Mouse (Mus musculus): ENCODE data around the gene Sod2.
A peak's percentile ranks its signal among the peaks of the same experiment; 100 is the strongest.
"Not testable (repeated sequence)": the region's sequence is repeated elsewhere in the genome, so short reads cannot be mapped to it uniquely, and the experiment has no call there.

Gene Sod2

DNA sequence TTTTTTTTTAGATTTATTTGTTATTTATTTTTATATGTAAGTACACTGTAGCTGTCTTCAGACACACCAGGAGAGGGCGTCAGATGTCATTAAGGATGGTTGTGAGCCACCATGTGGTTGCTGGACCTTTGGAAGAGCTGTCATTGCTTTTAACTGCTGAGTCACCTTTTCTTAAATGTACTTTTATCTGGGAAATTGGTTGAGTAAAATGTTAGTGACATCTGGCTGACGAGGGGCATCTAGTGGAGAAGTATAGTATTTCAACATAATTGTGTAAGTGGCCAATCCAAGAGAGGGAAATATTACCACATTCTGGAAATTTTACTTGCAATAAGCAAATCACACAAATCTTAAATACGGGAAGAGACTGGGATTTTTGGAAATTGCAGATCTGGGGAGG lies 3.2 kb downstream of the Sod2 start:
- DNase-seq (ENCODE audit: low spot score in 2 of 2) = peak in 1 of 2 experiments; percentile 18

DNA sequence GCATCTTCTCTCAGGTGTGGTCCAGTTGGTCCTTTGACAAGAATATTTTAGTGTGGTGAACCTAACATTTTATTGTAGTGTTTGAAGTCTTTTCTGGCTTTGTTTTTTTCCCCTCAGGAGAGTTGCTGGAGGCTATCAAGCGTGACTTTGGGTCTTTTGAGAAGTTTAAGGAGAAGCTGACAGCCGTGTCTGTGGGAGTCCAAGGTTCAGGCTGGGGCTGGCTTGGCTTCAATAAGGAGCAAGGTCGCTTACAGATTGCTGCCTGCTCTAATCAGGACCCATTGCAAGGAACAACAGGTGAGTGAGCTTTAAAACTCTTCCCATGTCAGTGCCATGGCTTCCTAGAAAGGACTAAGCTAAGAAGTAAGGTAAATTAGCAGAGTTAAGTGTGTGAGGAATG lies 6.7 kb downstream of the Sod2 start:
- no peak for DNase-seq (ENCODE audit: low spot score in 2 of 2)

DNA sequence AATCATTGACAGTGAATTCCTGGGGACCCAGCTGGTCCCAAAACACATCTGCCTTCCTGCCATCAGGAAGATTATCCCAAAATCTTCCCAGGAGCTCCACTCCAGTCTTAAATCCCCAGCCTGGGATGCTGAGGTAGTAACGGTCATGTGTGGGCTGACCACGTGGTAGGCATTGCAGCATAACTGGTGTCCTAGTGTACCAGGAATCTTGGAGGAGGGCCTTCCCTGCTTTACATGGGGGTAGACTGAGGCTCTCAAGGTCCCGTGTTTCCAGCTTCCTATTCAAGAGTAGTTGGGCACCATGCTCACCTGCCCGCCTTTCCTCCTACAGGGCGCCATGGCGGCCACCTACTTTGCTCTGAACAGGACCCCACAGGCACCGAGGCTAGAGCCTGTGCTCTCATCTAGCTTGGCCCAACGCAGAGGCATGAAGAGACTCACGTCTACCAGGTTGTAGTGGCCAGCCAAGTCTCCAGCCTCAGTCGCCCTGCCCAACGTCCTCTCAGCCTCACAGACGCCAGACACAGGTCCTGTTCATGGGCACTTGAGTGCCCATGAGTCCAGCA lies 30.1 kb downstream of the Sod2 start:
- DNase-seq (ENCODE audit: low spot score in 2 of 2) = not testable (repeated sequence)

DNA sequence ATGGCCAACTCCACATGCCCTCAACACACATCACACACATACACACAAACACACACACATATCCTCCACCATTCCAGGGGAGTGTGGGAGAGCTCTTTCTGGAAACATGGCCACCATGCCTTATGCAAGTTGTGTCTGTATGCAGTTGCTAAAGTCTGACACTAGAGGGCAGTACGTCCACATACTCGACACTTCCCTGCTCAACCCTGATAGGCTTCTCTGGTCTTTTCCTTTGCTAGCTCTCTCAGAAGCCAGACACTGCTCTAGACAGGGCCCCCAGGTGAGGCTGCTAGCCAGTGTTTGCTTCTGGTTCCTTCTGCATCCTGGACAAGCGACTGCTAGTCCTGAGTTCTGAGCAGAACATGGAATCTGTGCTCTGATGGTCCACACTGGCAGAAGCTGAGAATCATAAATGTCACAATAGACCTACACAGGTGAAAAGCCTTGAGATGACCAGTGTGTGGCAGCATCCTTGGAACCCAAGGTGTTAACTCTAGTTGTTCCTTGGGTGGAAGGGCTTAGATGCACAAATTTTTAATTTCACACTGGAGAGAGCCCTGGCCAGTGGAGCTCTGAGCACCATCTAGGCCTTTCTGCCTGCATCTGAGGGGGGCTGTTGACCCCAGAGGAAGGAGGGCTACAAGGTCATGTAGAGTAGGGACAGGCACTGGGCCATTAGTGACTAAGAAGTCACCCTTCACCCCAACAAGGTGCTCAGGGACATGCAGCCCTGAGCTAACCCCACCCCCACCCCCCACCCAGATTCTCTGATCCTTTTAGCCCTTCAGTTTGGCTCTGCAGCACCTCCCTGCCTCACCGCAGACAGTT lies 37.4 kb downstream of the Sod2 start:
- DNase-seq (ENCODE audit: low spot score in 2 of 2) = peak; percentile 30 to 41

DNA sequence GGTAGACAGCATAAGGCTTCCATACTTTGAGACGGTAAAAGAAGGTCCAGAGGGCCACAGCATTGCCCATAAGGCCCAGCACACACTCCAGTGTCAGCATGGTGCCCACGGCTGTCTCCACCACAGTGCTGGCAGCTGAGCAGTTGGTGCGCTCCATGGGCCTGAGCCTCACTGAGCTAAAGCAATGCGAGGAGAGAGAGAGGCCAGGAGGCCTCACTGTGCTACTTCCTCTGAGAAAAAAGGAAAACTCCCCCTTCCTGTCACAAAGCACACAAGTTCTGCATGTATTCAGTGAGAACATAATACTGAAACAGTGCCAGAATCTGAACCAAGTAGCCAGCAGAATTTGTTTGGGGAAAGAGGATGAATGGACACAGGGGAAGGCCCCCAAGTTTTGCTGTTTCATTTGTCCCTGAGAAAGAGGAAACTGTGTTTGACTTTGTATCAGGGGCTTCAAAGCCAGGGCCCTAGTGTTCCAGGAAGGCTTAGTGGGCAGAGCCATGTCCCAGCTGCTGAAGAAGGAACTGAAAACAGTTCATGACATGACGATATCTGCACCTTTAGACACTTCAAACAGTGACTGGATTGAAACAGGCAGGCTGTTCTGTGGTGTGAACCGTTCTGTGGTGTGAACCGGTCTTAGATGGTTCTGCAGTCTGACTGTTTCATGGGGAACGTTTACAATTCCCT lies 45.6 kb downstream of the Sod2 start, which contains the start of gene Gpr31b:
Gene Gpr31b (minus strand): TSS at position 173 of the 690 bp plus-strand sequence.
- DNase-seq (ENCODE audit: low spot score in 2 of 2) = not testable (repeated sequence)

DNA sequence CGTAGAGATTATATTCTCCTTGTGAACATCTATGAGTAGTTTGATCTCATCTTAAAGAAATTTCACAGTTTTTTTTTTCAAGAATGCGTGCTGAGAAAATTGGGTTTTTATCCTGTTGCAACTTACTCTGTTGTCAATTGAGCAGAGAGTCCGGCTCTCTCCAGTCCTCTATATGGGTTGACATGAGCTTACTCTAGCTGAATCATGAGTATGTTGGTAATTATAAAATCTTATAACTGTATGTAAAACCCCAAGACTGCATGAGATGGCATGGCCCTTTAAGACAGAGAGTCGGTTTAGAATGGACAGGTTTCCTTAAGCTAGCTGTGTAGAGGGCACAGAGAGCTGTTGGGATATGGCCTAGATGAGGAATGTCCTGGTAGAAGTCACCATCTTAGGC lies 54.2 kb downstream of the Sod2 start, which contains the start of gene Tcp10b:
Gene Tcp10b (plus strand): TSS at position 301 of the 400 bp plus-strand sequence.
- not testable (repeated sequence) for DNase-seq (ENCODE audit: low spot score in 2 of 2)

DNA sequence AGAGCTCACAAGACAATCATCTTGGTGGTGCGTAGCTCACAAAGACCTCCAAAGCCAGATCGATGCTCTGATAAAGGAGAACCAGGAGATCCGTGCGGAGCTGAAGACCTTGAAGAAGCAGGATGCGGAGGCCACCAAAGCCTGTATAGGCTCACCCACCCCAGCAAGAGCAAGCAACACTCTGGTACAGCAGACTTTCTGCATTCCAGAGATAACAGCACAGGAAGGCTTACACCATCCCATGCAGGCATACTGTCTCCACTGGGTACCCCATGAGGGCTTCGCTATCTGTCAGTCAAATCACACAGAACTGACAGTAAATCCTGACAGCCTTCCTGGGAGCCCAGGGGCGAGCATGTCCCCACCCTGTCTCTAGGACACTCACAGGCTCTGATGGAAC lies 56.2 kb downstream of the Sod2 start:
- not testable (repeated sequence) for DNase-seq (ENCODE audit: low spot score in 2 of 2)

DNA sequence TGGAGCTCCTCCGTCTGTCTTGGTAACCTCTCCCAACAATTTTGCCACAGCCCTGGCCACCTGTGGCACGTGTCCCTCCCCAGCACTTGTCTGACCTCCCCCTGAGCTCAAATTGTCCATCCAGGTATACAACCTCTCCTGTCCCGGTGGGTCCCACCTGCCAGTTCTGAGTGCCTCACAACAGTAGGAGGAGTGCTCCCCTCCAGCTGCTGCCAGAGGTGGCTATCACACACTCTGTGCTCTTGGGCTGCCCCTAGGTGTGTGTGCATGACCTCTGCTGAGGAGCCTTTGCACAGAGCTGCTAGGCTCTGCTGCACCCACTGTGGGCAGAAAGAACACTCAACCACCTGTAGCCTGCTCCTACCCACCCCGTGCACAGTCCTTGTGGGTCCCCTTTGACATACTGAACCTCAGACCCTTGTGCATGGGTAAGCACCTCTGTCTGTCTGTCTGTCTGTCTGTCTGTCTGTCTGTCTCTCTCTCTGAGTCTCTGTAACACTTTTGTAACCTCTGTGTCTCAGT lies 61.3 kb downstream of the Sod2 start:
- not testable (repeated sequence) for DNase-seq (ENCODE audit: low spot score in 2 of 2)

DNA sequence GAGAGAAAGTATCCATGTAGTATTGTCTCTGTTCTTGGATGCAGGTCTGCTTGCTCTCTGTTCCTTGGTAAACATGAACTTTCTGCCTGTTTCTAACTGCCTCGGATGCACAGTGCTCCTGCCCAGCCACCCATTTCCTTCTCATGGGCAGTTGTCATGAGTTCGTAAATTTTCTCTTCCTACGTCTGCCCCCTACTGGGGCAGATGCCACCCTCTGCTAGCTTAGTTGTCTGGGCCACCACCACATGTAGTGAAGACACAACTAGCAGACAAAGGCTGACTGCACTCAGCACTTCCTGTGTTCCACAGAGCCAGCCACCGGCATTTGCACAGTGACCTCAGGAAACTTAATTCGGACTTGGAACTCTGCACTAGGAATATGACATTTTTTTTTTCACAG lies 62.6 kb downstream of the Sod2 start:
- not testable (repeated sequence) for DNase-seq (ENCODE audit: low spot score in 2 of 2)

Data from frontal cortex, postnatal 25 days (tissue).